Comparison of ENCODE assay signal across 30 mouse cellular contexts in the genomic region with DNA sequence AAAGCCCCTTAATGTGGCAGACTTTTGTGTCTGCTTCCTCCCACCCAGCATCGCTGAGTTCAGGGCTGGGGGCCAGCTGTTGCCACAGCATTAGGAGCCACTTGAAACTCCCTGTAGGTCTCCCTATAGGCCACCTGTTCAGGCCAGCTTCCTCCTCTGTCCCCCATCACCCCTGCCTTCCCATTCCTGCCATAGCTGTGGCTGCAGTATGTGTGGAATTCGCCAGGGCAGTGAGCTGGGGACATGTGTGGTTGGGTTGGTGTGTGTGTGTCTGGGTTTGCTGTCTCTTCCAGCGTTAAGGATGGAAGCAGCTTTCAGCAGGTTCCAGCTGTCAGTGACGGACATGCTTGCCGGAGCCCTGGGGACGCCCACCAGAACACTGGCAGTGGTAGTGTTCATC.
A peak's percentile ranks its signal among the peaks of the same experiment; 100 is the strongest.
DNase-seq lines count a peak whose midpoint lies in the region; ATAC-seq and TF ChIP-seq lines count a peak whose summit lies in the region.
"Had no signal": no experiment of that assay in that cellular context is flagged by ENCODE, and none has a peak within 500 bp of the region (broad histone marks: within the 10 kb centered on the region; RNA-seq: fewer than 3 reads in every experiment).

No protein-coding gene starts in this region.

- ATAC-seq in heart, embryonic 12.5 days (ENCODE audit: insufficient number of reproducible peaks, low FRiP score): peak; percentile 62; the same call in 1 of the 2 replicates
- ATAC-seq in heart, postnatal 0 days (ENCODE audit: insufficient read depth, low read depth): peak; percentile 71
- peak; percentile 42; the same call in 1 of the 2 replicates for ATAC-seq in limb, embryonic 12.5 days (ENCODE audit: insufficient number of reproducible peaks, insufficient read depth, low FRiP score, low TSS enrichment, low read depth)
- ATAC-seq: forebrain, embryonic 14.5 days; intestine, embryonic 16.5 days; lung, postnatal 0 days had no signal

- intact Hi-C loops in heart, postnatal 36 days (cut with DNase I): no loop called here

- TF ChIP-seq EP300 in heart, postnatal 0 days (IDR thresholded peaks at IDR 0.05; ENCODE audit: low read depth): no peak

- H3K4me1 ChIP-seq in heart, embryonic 12.5 days (replicated peaks): peaks cover 45% of the 10 kb centered on the region
- H3K4me1 ChIP-seq in heart, postnatal 0 days (ENCODE audit: control insufficient read depth, insufficient read depth): peaks cover 16% of the 10 kb centered on the region
- H3K4me1 ChIP-seq in limb, embryonic 12.5 days (replicated peaks): peaks cover 25% of the 10 kb centered on the region
- H3K4me1 ChIP-seq: liver, embryonic 13.5 days had no signal

- DNase-seq in heart, postnatal 36 days: no peak
- DNase-seq in heart, postnatal 0 days (ENCODE audit: low spot score): peak; percentile 20
- no peak for DNase-seq in heart, adult 9 months (ENCODE audit: low spot score in 2 of 2)
- DNase-seq in yolk sac, embryonic 10.5 days (ENCODE audit: low spot score): no peak
- DNase-seq in embryo, embryonic 11 days: no peak
- DNase-seq: adrenal gland, postnatal 10 days; B cell, adult 2 months; cerebellum, adult 11 months; cerebellum, adult 9-10 months; gastrocnemius, postnatal 36 days; heart, postnatal 4 days; kidney, adult 8-10 months; layer of hippocampus, adult 9-11 months; liver, embryonic 13.5 days; lung, adult 18-20 months; lung, postnatal 4 days; right cerebral cortex, postnatal 4 days; thymus, adult 18-20 months; thymus, postnatal 25 days had no signal

- H3K4me2 ChIP-seq in heart, embryonic 12.5 days: no peak overlapping the region
- H3K4me2 ChIP-seq in heart, postnatal 0 days (ENCODE audit: low read depth, low read length): no peak overlapping the region
- no peak overlapping the region for H3K4me2 ChIP-seq in limb, embryonic 12.5 days
- H3K4me2 ChIP-seq: hindbrain, embryonic 13.5 days; liver, embryonic 13.5 days; midbrain, embryonic 12.5 days; neural tube, embryonic 13.5 days had no signal

- no peaks in the 10 kb centered on the region for H3K27me3 ChIP-seq in heart, embryonic 12.5 days (replicated peaks)
- H3K27me3 ChIP-seq in heart, postnatal 0 days (ENCODE audit: control insufficient read depth, insufficient read depth, low read length): no peaks in the 10 kb centered on the region
- H3K27me3 ChIP-seq in limb, embryonic 12.5 days: no peaks in the 10 kb centered on the region
- H3K27me3 ChIP-seq: midbrain, embryonic 12.5 days; neural tube, embryonic 13.5 days had no signal

- no peaks in the 10 kb centered on the region for H3K9me3 ChIP-seq in heart, embryonic 12.5 days (replicated peaks)
- no peaks in the 10 kb centered on the region for H3K9me3 ChIP-seq in heart, postnatal 0 days (replicated peaks; ENCODE audit: control insufficient read depth, low read length)
- H3K9me3 ChIP-seq in limb, embryonic 12.5 days: no peaks in the 10 kb centered on the region
- H3K9me3 ChIP-seq: hindbrain, embryonic 13.5 days; liver, embryonic 13.5 days; megakaryocyte, embryonic 14.5 days; midbrain, embryonic 12.5 days; neural tube, embryonic 13.5 days had no signal

- WGBS in heart, embryonic 12.5 days: 36% methylated on average over 6 of the region's 6 CpGs
- 51% methylated on average over 6 of the region's 6 CpGs for WGBS in heart, postnatal 0 days
- 79% methylated on average over 6 of the region's 6 CpGs for WGBS in limb, embryonic 12.5 days

- H3K9ac ChIP-seq in heart, embryonic 12.5 days: no peak overlapping the region
- no peak overlapping the region for H3K9ac ChIP-seq in heart, postnatal 0 days (replicated peaks; ENCODE audit: low read depth, low read length)
- no peak overlapping the region for H3K9ac ChIP-seq in limb, embryonic 12.5 days (replicated peaks)
- H3K9ac ChIP-seq: hindbrain, embryonic 13.5 days; liver, embryonic 13.5 days; midbrain, embryonic 12.5 days; neural tube, embryonic 13.5 days had no signal

- no peak for TF ChIP-seq CTCF in heart, postnatal 0 days (IDR thresholded peaks at IDR 0.05; ENCODE audit: low read depth)

- no peaks in the 10 kb centered on the region for H3K36me3 ChIP-seq in heart, embryonic 12.5 days
- no peaks in the 10 kb centered on the region for H3K36me3 ChIP-seq in heart, postnatal 0 days (replicated peaks; ENCODE audit: control insufficient read depth, insufficient read depth, low read length)
- H3K36me3 ChIP-seq in limb, embryonic 12.5 days: no peaks in the 10 kb centered on the region
- H3K36me3 ChIP-seq: hindbrain, embryonic 13.5 days; liver, embryonic 13.5 days; midbrain, embryonic 12.5 days; neural tube, embryonic 13.5 days had no signal

- no peak overlapping the region for H3K27ac ChIP-seq in heart, embryonic 12.5 days (ENCODE audit: poor library complexity, severe bottlenecking)
- no peak overlapping the region for H3K27ac ChIP-seq in heart, postnatal 0 days (ENCODE audit: low read depth)
- H3K27ac ChIP-seq in limb, embryonic 12.5 days: no peak overlapping the region
- H3K27ac ChIP-seq: hindbrain, embryonic 13.5 days; kidney, postnatal 0 days; liver, embryonic 13.5 days; midbrain, embryonic 12.5 days; neural tube, embryonic 13.5 days; stomach, postnatal 0 days had no signal

- H3K4me3 ChIP-seq in heart, embryonic 12.5 days: no peak overlapping the region
- no peak overlapping the region for H3K4me3 ChIP-seq in heart, postnatal 0 days (ENCODE audit: low read depth, low read length)
- no peak overlapping the region for H3K4me3 ChIP-seq in limb, embryonic 12.5 days (replicated peaks)
- H3K4me3 ChIP-seq: hindbrain, embryonic 13.5 days; liver, embryonic 13.5 days; megakaryocyte, embryonic 14.5 days; midbrain, embryonic 12.5 days; neural tube, embryonic 13.5 days had no signal
